Mouse (Mus musculus): ENCODE measurements at regions not wholly inside any gene's neighbourhood (a gene's known extent, or its start where the extent isn't known, plus 50 kb on each side); places are given as distances from the start of the nearest gene placed in this dataset.

GRCm38 (mm10) chr4:28064935-28065334, 748.0 kb upstream of the Epha7 start:
- Histone ChIP-seq H3K27ac (ENCODE audit: low read depth) (no peak overlapping the region), H3K9me3 (ENCODE audit: low read length) (no peaks in the 10 kb centered on the region), H3K36me3 (replicated peaks; ENCODE audit: insufficient read depth, low read length) (no peaks in the 10 kb centered on the region), H3K9ac (replicated peaks) (no peak overlapping the region), H3K4me1 (ENCODE audit: insufficient read depth) (no peaks in the 10 kb centered on the region), H3K4me2 (ENCODE audit: low read depth, low read length) (no peak overlapping the region), H3K27me3 (ENCODE audit: insufficient read depth, low read length) (no peaks in the 10 kb centered on the region), H3K4me3 (ENCODE audit: low read depth, low read length) (no peak overlapping the region)
- TF ChIP-seq CTCF (IDR thresholded peaks at IDR 0.05; ENCODE audit: low read depth): no peak
- TF ChIP-seq EP300 (IDR thresholded peaks at IDR 0.05; ENCODE audit: low read depth): no peak
- ATAC-seq (no peak), DNase-seq (no peak)

GRCm38 (mm10) chr4:28065828-28066227, 747.1 kb upstream of the Epha7 start:
- no peak for ATAC-seq
- Histone ChIP-seq H3K4me1 (ENCODE audit: insufficient read depth) (no peaks in the 10 kb centered on the region), H3K9ac (replicated peaks) (no peak overlapping the region), H3K4me2 (ENCODE audit: low read depth, low read length) (no peak overlapping the region), H3K36me3 (replicated peaks; ENCODE audit: insufficient read depth, low read length) (no peaks in the 10 kb centered on the region), H3K27ac (ENCODE audit: low read depth) (no peak overlapping the region), H3K27me3 (ENCODE audit: insufficient read depth, low read length) (no peaks in the 10 kb centered on the region), H3K9me3 (ENCODE audit: low read length) (no peaks in the 10 kb centered on the region), H3K4me3 (ENCODE audit: low read depth, low read length) (no peak overlapping the region)
- TF ChIP-seq EP300 (IDR thresholded peaks at IDR 0.05; ENCODE audit: low read depth): no peak
- no peak for TF ChIP-seq CTCF (IDR thresholded peaks at IDR 0.05; ENCODE audit: low read depth)
- no peak for DNase-seq
- 54% methylated on average over 1 of the region's 1 CpGs for WGBS (ENCODE audit: insufficient replicate concordance)

GRCm38 (mm10) chr4:28079030-28079429, 733.9 kb upstream of the Epha7 start:
- Histone ChIP-seq H3K4me1 (ENCODE audit: insufficient read depth) (no peaks in the 10 kb centered on the region), H3K4me2 (ENCODE audit: low read depth, low read length) (no peak overlapping the region), H3K36me3 (replicated peaks; ENCODE audit: insufficient read depth, low read length) (no peaks in the 10 kb centered on the region), H3K4me3 (ENCODE audit: low read depth, low read length) (no peak overlapping the region), H3K9me3 (ENCODE audit: low read length) (no peaks in the 10 kb centered on the region), H3K9ac (replicated peaks) (no peak overlapping the region), H3K27ac (ENCODE audit: low read depth) (no peak overlapping the region), H3K27me3 (ENCODE audit: insufficient read depth, low read length) (no peaks in the 10 kb centered on the region)
- WGBS (ENCODE audit: insufficient replicate concordance): 70% methylated on average over 2 of the region's 2 CpGs
- no peak for TF ChIP-seq CTCF (IDR thresholded peaks at IDR 0.05; ENCODE audit: low read depth)
- DNase-seq (no peak), ATAC-seq (no peak)

GRCm38 (mm10) chr4:28092854-28093253, 720.1 kb upstream of the Epha7 start:
- no peak for DNase-seq
- 34% methylated on average over 3 of the region's 3 CpGs for WGBS (ENCODE audit: insufficient replicate concordance)
- TF ChIP-seq EP300 (IDR thresholded peaks at IDR 0.05; ENCODE audit: low read depth): no peak
- TF ChIP-seq CTCF (IDR thresholded peaks at IDR 0.05; ENCODE audit: low read depth): no peak

GRCm38 (mm10) chr4:28143165-28143564, 669.8 kb upstream of the Epha7 start:
- no peak for DNase-seq
- Histone ChIP-seq H3K9me3 (ENCODE audit: low read length) (no peaks in the 10 kb centered on the region), H3K27ac (ENCODE audit: low read depth) (no peak overlapping the region), H3K4me2 (ENCODE audit: low read depth, low read length) (no peak overlapping the region), H3K4me3 (ENCODE audit: low read depth, low read length) (no peak overlapping the region), H3K4me1 (ENCODE audit: insufficient read depth) (no peaks in the 10 kb centered on the region), H3K27me3 (ENCODE audit: insufficient read depth, low read length) (no peaks in the 10 kb centered on the region), H3K9ac (replicated peaks) (no peak overlapping the region), H3K36me3 (replicated peaks; ENCODE audit: insufficient read depth, low read length) (no peaks in the 10 kb centered on the region)
- TF ChIP-seq CTCF (IDR thresholded peaks at IDR 0.05; ENCODE audit: low read depth) (no peak), EP300 (IDR thresholded peaks at IDR 0.05; ENCODE audit: low read depth) (no peak)
- WGBS (ENCODE audit: insufficient replicate concordance): 76% methylated on average over 8 of the region's 8 CpGs
- ATAC-seq: no peak

More at GRCm38 (mm10) chr4:28092854-28093253, 720.1 kb upstream of the Epha7 start:
- Histone ChIP-seq H3K4me1 (ENCODE audit: insufficient read depth) (no peaks in the 10 kb centered on the region), H3K27ac (ENCODE audit: low read depth) (no peak overlapping the region), H3K4me3 (ENCODE audit: low read depth, low read length) (no peak overlapping the region), H3K9me3 (ENCODE audit: low read length) (no peaks in the 10 kb centered on the region), H3K4me2 (ENCODE audit: low read depth, low read length) (no peak overlapping the region), H3K36me3 (replicated peaks; ENCODE audit: insufficient read depth, low read length) (no peaks in the 10 kb centered on the region), H3K27me3 (ENCODE audit: insufficient read depth, low read length) (no peaks in the 10 kb centered on the region), H3K9ac (replicated peaks) (no peak overlapping the region)
- ATAC-seq: no peak

DNA sequence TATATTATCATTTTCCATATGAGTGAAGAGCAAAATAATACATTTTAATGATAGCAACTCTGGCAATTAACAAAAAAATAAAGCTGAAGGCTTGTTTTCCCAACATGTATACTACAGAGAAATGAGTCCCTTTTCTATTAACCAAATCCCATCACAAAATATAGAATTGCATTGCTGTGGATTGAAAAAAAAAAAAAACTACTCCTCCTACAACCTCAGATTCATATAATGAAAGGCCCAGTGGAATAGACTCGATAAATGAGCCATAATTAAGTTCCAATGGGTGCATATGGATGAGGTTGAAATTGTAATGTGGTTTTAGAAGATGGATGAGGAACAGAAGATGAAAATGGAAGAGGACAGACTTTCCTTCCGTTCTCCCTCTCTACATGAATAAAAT, 657.8 kb upstream of the Epha7 start:
- no peaks in the 10 kb centered on the region for H3K27me3 ChIP-seq (ENCODE audit: insufficient read depth, low read length)
- DNase-seq (no peak), ATAC-seq (no peak)
- no peak overlapping the region for H3K4me3 ChIP-seq (ENCODE audit: low read depth, low read length)
- H3K36me3 ChIP-seq (replicated peaks; ENCODE audit: insufficient read depth, low read length): no peaks in the 10 kb centered on the region
- TF ChIP-seq CTCF (IDR thresholded peaks at IDR 0.05; ENCODE audit: low read depth) (no peak), EP300 (IDR thresholded peaks at IDR 0.05; ENCODE audit: low read depth) (no peak)
- 52% methylated on average over 2 of the region's 2 CpGs for WGBS (ENCODE audit: insufficient replicate concordance)
- no peak overlapping the region for H3K27ac ChIP-seq (ENCODE audit: low read depth)
- H3K9ac ChIP-seq (replicated peaks): no peak overlapping the region
- H3K4me1 ChIP-seq (ENCODE audit: insufficient read depth): no peaks in the 10 kb centered on the region
- no peaks in the 10 kb centered on the region for H3K9me3 ChIP-seq (ENCODE audit: low read length)
- H3K4me2 ChIP-seq (ENCODE audit: low read depth, low read length): no peak overlapping the region

DNA sequence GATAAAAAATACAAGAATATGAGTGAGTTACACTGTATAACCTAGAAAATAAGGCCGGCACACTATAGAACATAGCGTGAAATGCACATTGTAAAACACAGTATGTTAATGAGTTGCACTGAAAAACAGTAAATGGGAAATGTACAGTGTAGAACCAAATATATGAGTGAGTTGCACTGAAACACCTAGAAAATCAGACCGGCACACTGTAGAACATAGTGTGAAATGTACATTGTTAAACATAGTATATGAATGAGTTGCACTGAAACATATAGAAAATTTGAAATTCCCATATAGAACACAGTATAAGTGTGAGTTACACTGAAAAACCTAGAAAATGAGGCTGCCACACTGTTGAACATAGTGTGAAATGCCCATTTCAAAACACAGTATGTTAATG, 636.2 kb upstream of the Epha7 start:
- Histone ChIP-seq H3K9ac (replicated peaks) (no peak overlapping the region), H3K4me2 (ENCODE audit: low read depth, low read length) (no peak overlapping the region), H3K36me3 (replicated peaks; ENCODE audit: insufficient read depth, low read length) (no peaks in the 10 kb centered on the region), H3K9me3 (ENCODE audit: low read length) (no peaks in the 10 kb centered on the region), H3K4me3 (ENCODE audit: low read depth, low read length) (no peak overlapping the region), H3K27me3 (ENCODE audit: insufficient read depth, low read length) (no peaks in the 10 kb centered on the region), H3K4me1 (ENCODE audit: insufficient read depth) (no peaks in the 10 kb centered on the region), H3K27ac (ENCODE audit: low read depth) (no peak overlapping the region)
- ATAC-seq (peak; percentile 96), DNase-seq (peak; percentile 32)
- WGBS (ENCODE audit: insufficient replicate concordance): 73% methylated on average over 3 of the region's 3 CpGs
- TF ChIP-seq CTCF (IDR thresholded peaks at IDR 0.05; ENCODE audit: low read depth) (no peak), EP300 (IDR thresholded peaks at IDR 0.05; ENCODE audit: low read depth) (no peak)
